Mouse (Mus musculus) liver (tissue): ENCODE measurements around the gene Iqschfp.

Experiments
- DNase-seq: peaks from one replicate; pipeline ENCODE4 v3.0.0-alpha.2; 2020; ENCODE audit warnings: mixed read lengths

Gene Iqschfp

DNA sequence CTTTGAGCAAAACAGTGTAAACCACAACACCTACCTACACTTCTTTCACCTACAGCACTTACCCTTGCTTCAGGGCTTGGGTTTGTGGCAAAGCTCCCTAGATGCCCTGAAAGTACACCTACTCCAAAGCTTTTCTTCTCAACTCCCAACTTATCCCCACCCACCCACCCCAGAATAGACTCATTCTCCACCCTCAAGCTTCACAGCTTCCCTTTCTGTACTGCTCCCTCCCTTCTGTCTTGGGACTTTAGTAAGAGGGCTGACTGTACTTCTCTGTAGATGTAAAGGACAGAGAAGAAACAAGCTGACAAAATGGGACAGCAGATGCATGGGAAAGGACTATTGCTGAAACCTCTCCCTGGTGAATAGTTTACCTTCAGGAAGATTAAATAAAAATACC, 476.0 kb downstream of the Iqschfp start:
- DNase-seq: no peak

DNA sequence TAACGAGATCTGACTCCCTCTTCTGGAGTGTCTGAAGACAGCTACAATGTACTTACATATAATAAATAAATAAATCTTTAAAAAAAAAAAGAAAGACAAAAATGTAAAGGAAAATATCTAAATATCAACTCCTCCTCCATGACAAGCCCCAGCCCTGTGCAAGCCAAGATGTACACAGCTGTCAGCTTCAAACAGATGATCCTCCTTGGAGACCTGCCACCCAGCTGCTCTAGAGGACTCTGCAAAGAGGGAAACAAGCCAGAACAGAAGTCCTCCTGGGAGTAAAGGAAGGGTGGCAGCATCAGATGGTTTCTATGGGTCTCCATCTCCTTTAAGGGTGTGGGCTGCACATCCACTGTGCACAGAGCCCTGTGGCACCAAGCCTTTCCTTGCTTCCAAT, 480.9 kb downstream of the Iqschfp start:
- no peak for DNase-seq

- DNase-seq: no peak
Measured at GRCm38 (mm10) chr3:68375100-68375508, 483.1 kb downstream of the Iqschfp start.

DNA sequence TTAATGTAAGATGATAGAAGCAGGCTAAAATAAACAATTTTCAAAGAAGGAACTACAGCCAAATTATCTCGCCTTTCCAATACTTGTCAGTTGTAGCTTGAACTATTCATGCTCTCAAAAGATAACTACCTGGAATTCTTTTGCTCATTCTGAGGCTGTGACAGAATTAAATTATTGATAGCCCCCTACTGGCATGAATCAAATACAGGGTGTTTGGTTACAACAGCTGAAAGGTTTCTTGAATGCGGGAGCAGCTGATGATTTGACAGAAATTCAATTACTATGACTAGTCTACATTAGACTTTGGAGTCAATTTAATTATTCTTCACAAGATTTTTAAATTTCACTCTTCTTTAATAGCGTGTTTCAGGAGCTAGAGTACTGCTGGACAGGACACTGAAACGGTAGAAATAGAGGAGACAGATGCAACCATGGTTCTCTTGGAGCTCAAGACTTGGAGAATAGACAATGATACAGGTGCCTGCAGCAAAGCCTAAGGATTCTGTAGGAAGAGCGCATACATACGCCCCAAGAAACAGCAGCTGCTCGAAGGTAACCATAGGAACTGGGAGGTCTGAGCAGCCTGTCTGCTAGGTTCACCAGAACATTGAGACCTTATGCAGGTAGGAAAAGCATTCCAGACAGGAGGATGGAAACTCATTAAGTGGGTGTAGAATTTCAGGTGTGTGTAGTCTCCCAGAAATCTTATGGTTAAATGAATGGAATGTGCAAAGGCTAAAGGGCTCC, 485.6 kb downstream of the Iqschfp start:
- DNase-seq: no peak

- no peak for DNase-seq
Measured at GRCm38 (mm10) chr3:68378799-68379198, 486.8 kb downstream of the Iqschfp start.

- no peak for DNase-seq
Measured at GRCm38 (mm10) chr3:68379242-68379641, 487.2 kb downstream of the Iqschfp start.

GRCm38 (mm10) chr3:68383672-68384071, 491.6 kb downstream of the Iqschfp start:
- no peak for DNase-seq

DNA sequence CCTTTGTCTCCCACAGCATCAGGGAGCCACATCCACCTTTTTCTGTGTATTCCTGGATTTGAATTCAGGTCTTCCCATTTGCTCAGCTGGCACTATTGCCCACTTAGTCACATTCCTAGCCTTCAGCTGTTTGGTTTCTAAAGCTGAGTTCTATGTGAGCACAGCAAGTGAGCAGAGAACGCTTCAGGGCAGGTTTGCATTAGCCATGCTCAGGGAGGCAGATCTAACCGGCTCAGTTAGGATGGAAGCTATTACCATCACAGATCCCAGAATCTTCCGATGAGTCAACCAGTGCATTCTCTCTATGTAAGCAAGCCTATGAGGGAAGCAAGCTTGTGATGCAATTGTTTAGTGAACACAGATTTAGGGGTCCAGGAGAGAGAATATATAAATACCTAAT, 493.5 kb downstream of the Iqschfp start:
- no peak for DNase-seq

- no peak for DNase-seq
Measured at GRCm38 (mm10) chr3:68388023-68388422, 496.0 kb downstream of the Iqschfp start.

GRCm38 (mm10) chr3:68393578-68393977, 501.5 kb downstream of the Iqschfp start:
- DNase-seq: no peak

DNA sequence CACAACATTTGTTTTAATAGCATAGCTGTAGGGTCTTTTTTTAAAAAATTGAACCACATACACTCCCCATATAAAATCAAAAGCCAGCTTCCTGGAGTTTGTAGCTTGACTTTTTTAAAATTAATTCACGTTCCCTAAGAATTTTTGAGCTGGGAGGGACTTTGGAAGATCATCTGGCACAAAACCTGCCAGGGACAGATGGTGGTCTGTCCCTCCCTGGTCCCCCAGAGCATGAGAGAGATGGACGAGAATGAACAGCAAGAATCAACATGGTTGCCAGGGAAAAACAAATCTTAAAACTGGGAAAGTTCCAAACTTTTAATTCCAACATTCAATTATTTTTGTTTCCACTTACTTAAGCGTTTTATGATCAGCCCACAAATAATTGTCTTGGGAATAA, 506.7 kb downstream of the Iqschfp start:
- no peak for DNase-seq

DNA sequence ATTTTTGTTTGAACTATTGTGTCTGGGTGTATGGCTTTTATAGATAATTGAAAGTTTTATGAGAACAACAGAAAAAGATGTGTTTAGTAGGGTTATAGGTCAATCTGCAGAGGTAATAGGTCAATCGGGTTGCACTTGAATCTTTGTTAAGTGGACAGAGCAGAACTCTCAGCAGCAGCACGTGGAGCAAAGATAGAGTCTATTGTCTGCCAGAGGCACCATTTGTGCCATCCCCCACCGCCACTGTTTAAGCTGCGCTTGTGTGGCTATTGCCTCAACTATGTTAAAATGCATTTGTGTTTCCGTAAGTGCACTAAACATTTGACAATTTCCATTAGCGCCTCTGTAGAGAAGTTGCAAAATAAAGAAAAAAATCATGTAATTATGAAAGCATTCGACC, 508.1 kb downstream of the Iqschfp start:
- no peak for DNase-seq

DNA sequence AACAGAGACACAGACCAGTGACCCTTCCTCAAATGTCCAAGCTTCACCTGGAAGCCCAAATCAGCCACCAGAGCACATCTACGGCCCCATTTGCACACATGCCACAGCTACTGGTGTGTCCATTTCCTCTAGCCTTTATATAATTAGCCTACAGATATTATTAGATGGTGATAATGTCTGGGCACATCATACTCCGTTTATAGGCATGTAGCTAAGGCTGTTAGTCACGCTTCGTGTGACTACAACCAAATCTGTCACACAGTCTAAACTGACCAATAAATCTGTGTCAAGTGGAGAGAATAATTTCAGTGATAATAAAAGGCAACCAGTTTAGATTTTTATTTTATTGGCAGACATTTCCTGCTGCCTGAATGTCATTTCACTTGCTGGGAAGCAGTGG, 511.3 kb downstream of the Iqschfp start:
- DNase-seq: no peak

DNA sequence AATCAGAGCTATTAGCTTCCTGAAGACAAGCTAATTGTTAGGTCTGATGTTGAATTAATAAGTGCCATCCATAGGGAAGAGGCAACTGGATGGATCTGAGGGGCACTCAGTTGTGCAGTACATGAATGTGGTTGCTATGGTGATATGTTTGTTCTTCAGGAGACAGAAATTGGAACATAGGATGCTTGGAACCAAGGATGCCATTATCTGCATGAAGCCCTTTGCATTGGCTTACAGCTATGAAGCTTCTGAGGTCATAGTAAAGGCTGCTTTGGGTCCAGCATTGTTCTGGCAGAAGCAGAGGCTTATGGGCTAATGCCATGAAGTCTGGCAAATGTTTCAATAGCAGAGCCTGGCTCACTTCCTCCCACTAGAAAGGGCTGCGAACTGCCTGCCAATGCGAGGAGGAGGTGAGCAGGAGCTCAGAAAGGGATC, 511.8 kb downstream of the Iqschfp start:
- DNase-seq: no peak

DNA sequence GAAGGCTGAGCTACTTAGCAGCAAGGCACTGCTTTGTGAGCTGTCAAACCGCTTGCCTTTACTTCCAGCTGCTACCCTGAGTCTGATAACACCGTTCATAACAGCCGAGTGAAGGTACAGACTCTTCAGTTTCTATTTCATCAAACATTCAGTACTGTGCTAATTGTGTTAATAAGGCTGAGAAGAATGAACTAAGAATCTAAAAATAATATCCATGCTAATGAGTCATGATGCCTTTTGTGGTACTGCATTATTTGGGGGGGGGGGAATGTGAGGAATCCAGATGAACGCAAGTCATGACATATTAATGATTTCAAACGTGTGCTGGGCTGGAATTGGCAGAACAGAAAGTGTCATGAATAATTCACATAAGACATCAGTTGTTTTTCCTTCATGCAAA, 513.7 kb downstream of the Iqschfp start:
- no peak for DNase-seq

DNA sequence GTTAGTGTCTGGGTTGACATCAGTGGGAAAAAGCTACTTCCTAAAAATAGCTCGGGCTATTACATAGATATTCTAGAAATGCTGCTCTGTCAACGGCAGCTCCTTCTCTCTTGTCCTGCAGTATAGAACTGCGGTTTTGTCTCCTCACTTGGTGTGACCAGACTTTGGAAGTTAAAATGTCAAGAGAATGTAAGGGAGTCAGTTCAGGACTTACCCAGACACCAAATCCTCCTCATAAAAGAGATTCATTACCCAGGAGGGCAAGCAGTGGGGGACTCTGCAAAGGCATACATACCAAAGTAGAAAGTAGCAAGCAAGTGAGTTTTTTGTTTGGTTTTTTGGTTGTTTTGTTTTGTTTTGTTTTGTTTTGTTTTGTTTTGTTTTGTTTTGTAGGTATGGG, 520.2 kb downstream of the Iqschfp start:
- DNase-seq: no peak

GRCm38 (mm10) chr3:68419792-68420191, 527.8 kb downstream of the Iqschfp start:
- no peak for DNase-seq

GRCm38 (mm10) chr3:68420927-68421326, 528.9 kb downstream of the Iqschfp start:
- no peak for DNase-seq

DNA sequence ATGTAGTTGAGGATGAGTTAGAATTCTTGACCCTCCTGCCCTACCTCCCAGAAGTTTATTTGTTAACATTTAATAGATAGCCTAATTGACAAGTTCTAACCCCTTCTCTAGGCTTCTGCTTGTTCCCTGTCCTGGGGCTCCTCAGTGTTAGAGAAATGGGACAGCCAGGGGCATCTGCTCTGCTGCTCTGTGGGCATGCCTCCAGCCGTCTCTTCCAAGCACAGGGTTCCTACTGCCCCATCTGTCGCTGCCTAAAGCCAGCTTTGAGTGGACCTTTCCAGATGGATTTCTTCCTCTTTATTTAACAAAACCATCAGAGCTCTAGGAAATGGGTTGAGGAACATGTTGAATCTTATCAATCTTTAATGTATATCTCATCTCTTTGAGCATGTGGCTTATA, 529.8 kb downstream of the Iqschfp start:
- no peak for DNase-seq

DNA sequence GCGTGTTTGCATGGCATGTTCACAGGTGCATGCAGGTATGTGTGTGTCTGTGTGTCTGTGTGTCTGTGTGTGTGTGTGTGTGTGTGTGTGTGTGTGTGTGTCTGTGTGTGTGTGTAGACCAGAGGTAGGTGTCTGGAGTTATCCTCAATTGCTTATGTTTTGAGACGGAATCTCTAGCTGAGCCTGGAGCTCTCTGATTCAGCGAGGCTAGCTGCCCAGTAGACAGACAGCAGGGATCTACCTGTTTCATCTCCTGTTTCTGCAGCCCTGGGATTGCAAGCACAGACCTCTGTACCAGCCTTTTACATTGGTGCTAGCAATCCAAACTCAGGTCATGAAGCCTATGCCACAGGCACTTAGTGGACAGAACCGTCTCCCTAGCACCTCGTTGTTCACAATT, 536.0 kb downstream of the Iqschfp start:
- no peak for DNase-seq

GRCm38 (mm10) chr3:68434435-68434834, 542.4 kb downstream of the Iqschfp start:
- no peak for DNase-seq

DNA sequence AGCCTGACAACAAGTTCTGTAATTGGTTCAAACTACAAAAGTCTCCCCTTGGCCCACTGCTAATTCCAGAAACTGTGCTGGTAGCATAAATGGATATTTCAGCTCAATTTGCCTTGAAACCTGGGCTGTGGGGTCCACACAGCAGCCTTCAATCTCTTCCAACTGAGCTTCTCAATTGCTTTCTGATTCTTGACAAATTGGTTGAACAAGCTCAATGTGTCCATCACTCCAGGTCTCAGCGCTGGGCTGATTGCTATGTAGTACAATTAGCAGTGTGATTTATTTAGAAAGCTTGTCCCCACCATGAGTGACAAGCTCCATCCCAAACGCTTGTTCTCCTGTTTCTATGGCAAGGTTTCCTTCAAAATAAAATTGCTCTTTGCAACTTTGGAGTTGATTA, 542.9 kb downstream of the Iqschfp start:
- DNase-seq: no peak

GRCm38 (mm10) chr3:68448480-68448879, 556.4 kb downstream of the Iqschfp start:
- no peak for DNase-seq

DNA sequence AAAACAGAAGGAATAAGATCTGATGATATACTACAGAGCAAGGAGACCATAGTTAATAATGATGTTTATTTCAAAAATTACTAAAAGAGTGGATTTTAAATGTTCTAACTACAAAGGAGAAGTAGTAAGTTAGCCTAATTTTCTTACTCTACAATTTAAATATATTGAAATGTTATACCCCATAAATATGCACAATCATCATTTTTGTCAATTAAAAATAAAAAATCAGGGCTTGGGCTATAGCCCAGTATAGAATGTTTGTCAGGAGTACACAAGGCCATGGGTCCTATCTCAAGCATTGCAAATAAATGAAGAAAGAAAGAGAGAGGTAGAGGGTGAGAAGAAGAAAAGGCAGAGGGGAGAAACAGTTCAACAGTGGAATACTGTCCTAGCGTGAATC, 559.6 kb downstream of the Iqschfp start:
- DNase-seq: no peak

- no peak for DNase-seq
Measured at GRCm38 (mm10) chr3:68453266-68453665, 561.2 kb downstream of the Iqschfp start.
